Mouse (Mus musculus) layer of hippocampus, postnatal 36 days (tissue): ENCODE measurements around the gene Gnb3. TPM values are rescaled to one million over a fixed set of nuclear protein-coding genes. Genes with fewer than 3 reads are reported as not detected.
"Not testable (repeated sequence)": the region's sequence is repeated elsewhere in the genome, so short reads cannot be mapped to it uniquely, and the experiment has no call there.

Experiments
- DNase-seq, 2 experiments: peaks; one replicate each; pipeline ENCODE4 v3.0.0; 2022
- total RNA-seq, 2 experiments: library from RNA; stranded (reverse); gene quantifications; 2 replicates each; pipeline ENCODE4 v1.2.3; 2021

Gene Gnb3
- total RNA-seq, 2 experiments from 2014 or later: 0.17 TPM; not detected in 1

DNA sequence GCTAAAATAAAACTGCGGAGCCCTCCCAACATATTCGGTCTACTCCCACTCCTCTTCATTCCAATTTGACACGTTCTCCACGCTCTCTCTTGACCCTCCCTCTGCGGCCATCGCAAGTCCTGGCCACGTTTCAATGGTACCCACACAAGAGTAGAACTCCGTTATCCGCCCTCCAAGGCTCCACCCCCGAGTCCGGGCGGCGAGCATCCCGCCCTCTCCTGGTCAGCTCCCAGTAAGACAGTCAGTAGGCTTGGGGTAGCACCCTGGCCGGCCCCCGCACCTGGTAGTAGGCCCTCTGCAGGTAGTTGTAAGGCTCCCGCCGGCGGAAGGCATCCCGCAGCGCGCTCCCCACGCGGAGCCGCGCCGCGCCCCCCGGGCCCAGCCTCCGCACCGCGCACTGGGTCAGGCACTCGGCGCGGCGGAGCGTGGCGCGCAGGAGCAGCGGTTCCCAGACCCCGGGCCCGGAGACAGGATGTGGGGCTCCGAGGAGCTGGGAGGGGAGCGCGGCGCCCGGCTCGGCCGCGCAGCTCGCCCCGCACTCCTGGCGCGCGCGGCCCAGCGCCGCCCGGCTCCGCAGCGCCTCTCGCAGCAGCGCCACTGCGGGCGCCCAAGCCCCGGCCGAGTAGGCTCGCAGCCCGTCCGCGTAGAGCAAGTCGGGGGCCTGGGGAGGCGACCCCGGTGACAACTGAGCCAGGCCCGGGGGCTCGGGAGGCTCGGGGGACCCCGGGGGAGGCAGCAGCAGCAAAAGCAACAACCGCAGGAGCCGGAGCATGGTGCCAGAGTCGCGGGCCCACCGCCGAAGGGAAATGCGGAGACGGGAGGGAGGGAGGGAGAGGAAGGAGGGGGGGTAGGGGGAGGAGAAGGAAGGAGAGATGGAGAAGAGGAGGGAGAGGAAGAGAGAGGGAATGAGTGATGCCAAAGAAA is 17.1 kb upstream of the Gnb3 start, which contains the start of gene P3h3:
P3h3 (minus strand) TSS at position 837 of the 924 bp plus-strand sequence.
- DNase-seq: peak; percentile 85

GRCm38 (mm10) chr6:124856321-124856720 is 16.2 kb upstream of the Gnb3 start:
- peak in 1 of 2 experiments; percentile 48 for DNase-seq

- DNase-seq: no peak
Measured at GRCm38 (mm10) chr6:124854647-124855046, 14.6 kb upstream of the Gnb3 start.

- no peak for DNase-seq
Measured at GRCm38 (mm10) chr6:124850535-124850934, 10.5 kb upstream of the Gnb3 start.

DNA sequence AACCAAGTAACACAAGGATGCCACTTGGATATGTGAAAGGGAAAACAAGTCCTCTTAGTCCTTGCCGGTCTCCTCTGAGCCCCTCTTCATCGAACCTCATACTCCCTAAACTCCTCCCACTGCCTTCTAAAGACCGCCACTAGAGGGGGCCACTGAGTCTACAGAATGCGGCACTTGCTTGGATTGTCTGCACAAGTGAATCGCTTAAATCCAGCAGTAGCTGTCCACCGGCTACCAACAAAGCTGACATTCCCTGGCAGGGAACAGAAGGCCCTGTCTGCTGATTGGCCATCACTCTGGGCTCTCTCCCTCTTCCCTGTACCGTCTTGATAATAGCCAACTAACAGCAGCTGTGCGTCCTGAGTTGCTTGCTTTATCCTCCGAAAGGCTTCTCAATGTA is 7.2 kb upstream of the Gnb3 start:
- DNase-seq: peak; percentile 89 to 92

DNA sequence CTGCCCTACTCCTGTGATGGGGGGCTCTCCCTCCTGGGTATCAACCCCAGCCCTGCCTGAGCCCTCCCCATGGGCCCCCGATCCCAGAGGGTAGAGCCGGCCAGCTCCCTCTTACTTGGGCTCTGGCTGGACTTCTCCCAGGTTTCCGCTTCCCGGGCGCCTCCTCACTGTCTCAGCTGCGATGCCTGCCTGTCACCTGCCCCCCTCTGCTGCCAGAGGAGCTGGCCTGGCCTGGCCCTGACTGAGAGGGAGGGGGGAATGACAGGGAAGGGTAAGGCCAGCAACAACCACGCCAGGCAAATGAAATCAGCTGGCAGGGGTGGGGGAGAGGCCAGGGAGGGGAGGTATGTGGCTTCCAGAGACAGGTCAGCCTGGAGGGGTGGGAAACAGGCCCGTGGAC is 270 bp downstream of the Gnb3 start:
- DNase-seq: no peak

DNA sequence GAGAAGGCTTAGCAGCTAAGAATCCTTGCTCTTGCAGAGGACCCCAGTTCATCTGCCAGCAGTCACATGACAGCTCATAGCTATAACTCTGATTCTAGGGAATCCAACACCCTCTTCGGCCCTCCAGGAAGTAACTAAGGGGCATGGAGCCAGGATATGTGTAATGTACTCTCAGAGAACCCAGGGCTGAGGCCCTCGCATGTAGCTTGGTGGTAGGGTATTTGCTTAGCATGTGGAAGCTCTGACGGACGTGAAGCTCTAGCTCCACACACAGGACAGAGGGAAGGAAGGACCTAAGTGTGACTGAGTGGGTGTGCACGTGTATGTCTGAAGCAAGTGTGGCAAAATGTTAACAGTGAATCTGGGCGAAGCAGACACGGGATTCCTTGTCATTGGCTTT is 3.7 kb downstream of the Gnb3 start:
- no peak for DNase-seq

DNA sequence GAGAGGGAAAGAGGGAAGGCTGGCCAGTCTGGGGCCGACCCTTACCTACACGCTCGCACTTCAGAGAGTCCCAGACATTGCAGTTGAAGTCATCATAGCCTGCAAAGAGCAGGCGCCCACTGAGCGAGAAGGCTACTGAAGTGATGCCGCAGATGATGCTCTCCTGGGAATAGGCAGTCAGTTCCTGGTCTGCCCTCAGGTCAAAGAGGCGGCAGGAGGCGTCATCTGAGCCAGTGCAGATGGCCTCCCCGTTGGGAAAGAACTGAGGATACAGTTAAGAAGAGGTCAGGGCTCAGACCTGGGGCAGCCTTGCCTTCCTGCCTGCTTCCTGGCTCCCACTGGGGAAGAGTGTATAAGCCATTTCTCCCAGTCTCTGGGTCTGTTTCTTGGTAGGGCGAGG is 4.5 kb downstream of the Gnb3 start:
- DNase-seq: no peak

- DNase-seq: no peak
Measured at GRCm38 (mm10) chr6:124834512-124835081, 5.5 kb downstream of the Gnb3 start.

GRCm38 (mm10) chr6:124831649-124832048 is 8.4 kb downstream of the Gnb3 start:
- DNase-seq: no peak

GRCm38 (mm10) chr6:124831199-124831598 is 8.9 kb downstream of the Gnb3 start:
- not testable (repeated sequence) for DNase-seq

GRCm38 (mm10) chr6:124829799-124830700 is 10.0 kb downstream of the Gnb3 start:
- peak; percentile 89 to 90 for DNase-seq

DNA sequence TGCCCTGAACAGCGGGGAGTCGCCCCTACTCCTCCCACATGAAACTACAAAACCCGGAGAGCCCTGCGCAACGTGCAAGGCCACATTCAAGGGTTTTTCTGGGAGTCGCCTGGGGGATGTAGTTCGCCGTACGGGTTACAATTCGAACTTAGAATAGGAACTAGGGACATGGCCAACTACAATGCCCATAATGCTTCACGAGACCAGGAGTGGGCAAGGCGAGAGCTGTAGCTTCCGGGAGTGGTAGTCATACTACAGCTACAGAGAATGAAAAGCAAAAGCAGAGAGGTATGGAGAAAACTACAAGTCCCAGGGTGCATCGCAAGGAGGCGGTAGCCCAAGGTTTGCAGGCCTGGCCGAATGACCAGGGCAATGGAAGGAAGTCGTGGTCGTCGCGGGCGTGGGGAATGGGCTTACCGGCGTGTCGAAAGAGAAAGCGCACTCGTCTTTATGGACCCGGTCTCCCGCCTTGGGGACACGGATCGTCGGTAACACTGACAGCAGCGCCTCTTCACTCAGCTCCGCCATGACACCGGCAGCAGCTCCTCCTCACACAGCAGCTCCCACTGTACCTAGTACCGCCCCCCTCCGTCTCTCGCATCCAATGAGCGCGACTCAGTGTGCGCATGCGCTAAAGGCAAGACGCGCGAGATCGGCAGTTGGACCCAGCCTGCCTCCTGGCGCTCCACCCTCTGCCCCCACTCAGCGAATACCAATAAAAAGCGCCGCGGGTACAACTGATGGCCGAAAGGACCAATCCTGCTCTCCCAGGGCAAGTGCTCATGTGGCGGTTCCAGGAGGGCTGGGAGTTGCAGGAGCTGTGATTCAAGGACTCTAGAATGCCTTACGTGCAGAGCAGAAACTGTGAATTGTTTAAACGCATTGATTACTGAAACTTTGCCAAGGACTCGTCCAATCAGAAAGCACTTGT is 10.9 kb downstream of the Gnb3 start, which contains the start of the genes Usp5 and Cdca3:
Usp5 (minus strand) TSS at position 617 of the 931 bp plus-strand sequence.
Cdca3 (plus strand) TSS at position 680 of the 931 bp plus-strand sequence.
- DNase-seq: peak; percentile 98 to 99

GRCm38 (mm10) chr6:124828101-124828592 is 11.9 kb downstream of the Gnb3 start:
- DNase-seq: peak in 1 of 2 experiments; percentile 28

GRCm38 (mm10) chr6:124822049-124822448 is 18.0 kb downstream of the Gnb3 start:
- no peak for DNase-seq

DNA sequence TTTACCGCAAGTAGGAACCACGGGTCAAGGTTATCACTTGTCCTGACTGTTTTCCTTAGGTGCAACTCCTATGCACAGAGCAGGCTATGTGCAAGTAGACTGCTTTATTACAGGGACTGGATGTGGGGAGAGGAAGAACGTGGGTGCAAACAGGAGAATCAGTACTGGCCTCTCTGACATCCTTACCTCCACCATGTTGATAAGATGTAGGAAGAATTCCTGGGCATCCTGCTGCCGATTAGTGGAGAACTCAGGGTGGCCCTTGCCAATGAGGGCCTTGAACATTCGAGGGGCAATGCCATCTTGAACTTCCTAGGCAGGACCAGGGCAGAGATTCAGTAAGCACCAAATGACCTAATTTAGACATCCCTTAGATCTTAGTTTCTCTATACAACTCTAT is 19.2 kb downstream of the Gnb3 start:
- DNase-seq: no peak

DNA sequence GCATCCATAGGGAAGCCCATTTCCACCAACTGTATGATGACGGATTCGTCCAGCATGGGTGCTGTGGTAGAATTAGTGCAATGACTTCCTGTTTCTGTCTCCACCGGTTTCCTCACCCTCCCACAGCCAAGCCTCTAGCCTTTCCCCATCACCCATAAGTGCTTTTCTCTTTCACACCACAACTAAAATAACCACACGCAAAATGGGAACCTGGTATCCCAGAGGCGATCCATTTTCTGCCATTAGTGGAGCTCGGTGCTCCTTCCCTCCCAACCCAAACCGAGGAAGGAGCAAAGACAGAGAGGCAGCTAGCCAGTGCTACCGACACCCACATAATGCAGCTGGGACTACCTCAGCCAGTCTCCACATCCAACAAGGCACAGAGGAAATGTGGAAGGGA is 22.1 kb downstream of the Gnb3 start:
- DNase-seq: no peak

GRCm38 (mm10) chr6:124817563-124817962 is 22.5 kb downstream of the Gnb3 start:
- peak in 1 of 2 experiments; percentile 5 for DNase-seq

GRCm38 (mm10) chr6:124817125-124817524 is 22.9 kb downstream of the Gnb3 start:
- peak in 1 of 2 experiments; percentile 2 for DNase-seq

- no peak for DNase-seq
Measured at GRCm38 (mm10) chr6:124816611-124817010, 23.5 kb downstream of the Gnb3 start.
